Mouse (Mus musculus): ENCODE measurements around the gene Sema3e. TPM values are rescaled to one million over a fixed set of nuclear protein-coding genes. Genes with fewer than 3 reads are reported as not detected.

Gene Sema3e
- not detected for total RNA-seq (2023)

DNA sequence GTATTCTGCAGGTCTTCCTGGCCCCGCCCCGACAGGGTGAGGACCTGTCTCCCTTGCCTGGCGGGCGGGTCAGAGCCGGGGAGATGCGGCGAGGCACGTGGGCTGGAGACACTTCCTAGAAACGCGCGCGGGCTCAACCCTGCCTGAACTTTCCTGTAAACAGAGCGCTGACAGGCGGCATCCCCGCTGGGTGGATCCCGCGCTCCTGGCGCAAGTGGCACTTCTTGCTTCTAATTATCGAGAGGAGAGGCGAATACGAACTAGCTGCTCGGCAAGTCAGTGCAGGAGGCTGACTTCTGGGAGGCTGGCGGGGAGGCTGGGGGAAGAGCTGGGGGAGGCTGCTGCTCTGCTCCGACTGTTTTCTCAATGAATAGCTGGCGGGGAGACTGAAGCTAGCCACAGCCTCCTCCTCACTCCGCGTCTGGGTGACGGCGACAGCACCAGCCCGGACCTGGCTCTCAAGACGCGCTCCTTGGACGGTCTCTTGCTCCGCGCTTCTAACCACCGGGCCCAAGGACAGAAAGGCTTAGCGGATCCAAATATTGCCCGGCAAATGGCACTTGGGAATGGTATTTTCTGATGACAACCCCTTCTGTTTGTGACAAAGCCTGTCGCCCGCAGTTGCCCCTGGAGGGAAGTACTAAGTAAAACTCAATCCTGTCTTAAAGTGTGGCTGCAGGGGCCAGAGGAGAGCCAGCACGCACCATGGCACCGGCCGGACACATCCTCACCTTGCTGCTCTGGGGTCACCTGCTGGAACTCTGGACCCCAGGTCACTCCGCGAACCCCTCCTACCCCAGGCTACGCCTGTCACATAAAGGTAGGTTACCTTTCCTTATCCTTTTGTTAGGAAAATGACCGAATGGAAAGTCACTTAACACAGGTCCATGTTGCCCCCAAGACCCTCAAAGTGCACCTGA is at the start of gene Sema3e:
Gene Sema3e (plus strand): TSS at position 72 of the 920 bp plus-strand sequence.

Other genes starting within 250 kb of the Sema3e start
- gene Speer3, start 233.7 kb upstream of the Sema3e start, total RNA-seq (2023): not detected